Mouse (Mus musculus) right cerebral cortex, postnatal 14 days (tissue): ENCODE measurements around the gene Vwce.
A peak's percentile ranks its signal among the peaks of the same experiment; 100 is the strongest.

Experiments used
- DNase-seq: peaks from one replicate; pipeline ENCODE4 v3.0.0; 2022

Vwce gene

DNA sequence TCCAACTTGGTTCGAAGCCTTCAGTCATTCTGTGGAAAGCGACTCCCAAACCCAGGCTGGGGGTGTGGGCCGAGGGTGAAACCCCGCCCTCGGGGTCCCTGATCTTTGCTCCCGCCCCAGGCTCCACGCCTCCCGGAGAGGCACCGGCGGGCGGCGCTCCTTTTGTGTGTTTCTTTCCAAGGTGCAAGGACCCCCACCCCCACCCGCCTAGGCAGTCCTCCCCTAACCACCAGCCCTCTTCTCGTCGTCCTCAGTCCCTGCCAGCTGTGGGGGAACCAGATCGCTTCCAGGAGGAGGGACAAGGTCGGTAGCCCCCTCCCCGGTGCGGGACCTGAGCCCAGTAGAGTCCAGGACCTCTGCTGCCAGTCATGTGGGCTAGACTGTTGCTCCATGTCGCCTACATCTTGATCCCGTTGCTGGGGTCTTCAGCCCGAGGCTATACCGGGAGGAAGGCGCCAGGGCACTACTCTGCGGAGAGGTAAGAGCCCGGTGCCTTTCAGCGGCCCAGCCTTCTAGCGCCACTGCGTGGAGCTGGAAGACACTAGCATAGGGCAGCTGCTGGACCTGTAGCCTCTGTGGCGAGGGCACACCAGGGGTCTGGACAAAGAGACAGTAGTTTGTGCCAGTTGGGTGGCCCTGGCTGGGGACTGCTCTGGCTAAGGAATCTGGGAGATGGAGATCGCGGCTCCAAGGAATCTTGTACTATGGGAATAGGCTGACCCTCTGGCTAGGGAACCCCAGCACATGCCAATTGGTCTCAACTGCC is at the start of gene Vwce:
Vwce (plus strand) TSS at position 108 of the 766 bp plus-strand sequence.
- peak; percentile 43 for DNase-seq

DNA sequence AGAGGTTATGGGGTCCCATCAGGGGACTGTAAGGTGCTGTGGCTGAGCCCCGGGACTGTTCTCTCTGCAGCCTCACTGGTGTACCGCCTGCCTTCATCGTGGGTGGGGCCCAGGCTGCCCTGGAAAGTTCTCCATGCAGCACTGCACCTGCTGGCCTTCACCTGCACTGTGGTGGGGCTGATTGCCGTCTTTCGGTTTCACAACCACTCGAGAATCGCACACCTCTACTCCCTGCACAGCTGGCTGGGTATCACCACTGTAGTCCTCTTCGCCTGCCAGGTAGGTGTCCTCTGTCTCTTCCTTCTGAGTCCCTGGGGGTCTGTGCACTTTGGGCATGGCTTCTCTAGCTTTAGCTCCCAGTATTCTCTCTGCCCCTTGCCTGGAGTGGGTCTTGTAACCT is 48.9 kb upstream of the Vwce start:
- DNase-seq, result no peak

DNA sequence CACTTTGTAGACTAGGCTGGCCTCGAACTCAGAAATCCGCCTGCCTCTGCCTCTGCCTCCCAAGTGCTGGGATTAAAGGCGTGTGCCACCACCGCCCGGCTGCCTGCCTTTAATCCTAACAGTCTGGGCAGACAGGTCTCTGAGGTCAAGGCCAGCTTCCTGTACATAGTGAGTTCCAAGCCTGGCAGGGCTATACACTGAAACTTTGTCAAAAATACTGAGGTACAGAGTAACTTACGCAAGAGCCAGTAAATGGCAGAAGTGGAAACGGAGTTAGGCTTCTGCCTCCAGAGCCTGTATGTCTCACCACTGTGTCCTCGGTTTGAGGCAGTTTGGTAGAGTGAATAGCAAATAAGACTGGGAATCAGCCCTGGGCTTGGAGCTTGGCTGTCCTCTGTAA is 46.8 kb upstream of the Vwce start:
- DNase-seq, result no peak

DNA sequence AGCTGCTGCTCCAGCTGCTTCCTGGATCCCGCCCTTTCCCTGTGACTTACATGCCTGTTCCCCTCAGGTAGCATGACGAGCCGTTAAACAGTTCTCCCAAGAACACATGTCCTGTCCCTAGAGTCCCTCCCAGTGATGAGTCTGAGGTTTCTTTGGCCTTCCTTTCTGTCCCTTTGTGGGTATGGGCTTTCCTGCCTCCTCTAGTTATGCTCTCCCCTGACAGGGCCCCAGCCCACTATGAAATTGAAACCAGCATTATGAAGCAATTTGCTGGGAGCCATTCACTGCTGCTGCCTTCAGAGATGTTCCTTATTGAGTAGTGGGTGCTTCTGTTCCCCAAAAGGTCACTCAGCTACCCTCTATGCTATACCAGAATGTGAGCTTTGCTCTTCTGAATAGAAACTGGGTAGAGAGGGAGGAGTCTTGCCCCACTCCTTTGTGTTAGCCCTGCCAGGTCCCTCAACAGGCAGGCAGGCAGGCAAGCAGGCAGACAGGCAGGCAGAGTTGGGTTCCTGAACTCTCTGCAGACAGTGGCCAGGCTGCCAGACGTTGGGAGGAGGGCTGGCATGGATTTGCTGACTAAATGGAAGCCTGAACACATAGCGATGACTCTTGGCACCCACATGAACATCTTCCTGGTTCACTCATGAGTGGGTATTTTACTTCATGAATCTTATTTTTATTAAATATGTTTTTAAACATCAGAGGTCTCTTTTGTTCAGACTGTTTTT is 44.7 kb upstream of the Vwce start:
- no peak for DNase-seq

DNA sequence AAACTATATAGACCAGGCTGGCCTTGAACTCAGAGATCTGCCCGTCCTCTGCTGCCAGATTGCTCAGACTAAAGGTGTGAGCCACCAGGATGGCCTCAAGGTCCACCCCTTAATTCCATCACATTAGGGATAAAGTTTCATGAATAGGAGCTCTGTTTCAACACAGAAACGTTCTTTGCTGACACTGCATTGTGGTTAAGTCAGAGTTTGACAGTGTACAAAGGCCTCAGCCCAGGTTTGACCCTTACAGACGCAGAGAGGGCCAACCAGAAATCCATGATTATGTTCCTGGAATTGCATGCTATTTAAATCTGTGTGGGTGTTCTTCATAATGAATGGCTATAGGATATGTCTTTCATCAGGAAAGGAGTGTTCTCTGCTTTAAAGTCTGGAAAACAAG is 43.7 kb upstream of the Vwce start:
- DNase-seq, result no peak

DNA sequence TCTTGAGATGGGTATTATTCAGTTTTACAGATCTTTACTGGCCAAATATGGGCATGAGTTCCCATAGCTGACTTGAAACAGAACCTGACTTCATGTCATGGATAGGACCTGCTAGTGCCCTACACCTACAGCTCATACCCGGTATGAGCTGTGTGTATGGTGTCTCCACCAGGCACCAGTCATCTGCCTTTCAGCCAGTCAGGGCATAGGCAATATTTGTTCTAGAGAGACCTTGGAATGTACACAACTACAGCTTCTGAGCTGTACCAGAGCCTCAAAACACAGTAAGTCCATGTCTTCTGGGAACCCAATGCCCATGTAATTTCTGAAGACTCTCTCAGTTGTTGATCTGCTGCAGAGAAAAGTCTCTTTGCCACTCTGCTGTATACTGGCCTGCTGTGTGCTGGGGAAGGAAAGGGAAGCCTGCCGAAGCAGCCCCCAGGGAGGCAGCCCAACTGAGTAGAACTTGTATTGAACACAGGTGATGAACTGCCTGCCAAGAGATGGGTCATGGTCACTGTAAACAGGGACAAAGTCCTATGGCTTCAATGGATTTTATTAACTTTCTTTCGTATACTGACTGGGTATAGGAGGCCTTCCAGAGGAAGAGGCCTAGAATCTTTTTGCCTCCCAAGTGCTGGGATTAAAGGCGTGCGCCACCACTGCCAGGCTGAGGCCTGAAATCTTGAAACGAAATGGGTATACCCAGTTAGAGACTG is 42.2 kb upstream of the Vwce start:
- DNase-seq, result no peak

DNA sequence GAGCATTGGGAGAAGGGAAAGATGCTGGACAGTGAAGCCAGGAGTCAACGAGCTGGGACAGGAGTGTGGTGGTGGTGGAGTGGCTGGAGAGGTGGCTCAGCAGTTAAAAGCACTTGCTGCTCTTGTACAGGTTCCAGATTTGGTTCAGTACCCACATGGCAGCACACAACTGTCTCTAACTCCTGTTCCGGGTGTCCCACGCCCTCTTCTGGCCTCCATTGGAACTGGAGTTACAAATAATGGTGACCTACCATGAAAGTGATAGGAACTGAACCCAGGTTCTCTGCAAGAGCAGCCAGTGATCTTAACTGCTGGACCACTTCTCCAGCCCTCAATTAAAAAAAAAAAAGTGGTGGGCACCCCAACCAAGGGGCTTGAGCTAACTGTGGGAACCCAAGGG is 35.8 kb upstream of the Vwce start:
- no peak for DNase-seq

DNA sequence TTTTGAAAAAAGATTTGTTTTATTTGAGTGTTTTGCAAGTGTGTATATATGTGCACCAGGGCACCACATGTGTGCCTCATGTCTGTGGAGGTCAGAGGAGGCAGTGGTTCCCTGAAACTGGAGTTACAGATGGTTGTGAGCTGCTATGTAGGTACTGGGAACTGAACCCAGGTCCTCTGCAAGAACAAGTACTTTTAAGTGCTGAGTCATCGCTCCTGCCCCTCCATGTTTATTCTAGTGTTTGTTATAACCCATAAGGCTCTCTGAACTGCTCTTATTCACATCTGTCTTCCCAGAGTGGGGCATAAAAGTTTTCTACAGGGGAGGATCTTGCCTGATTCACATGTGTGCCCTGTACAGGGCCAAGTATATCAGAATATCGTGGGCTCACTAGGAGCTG is 34.4 kb upstream of the Vwce start:
- DNase-seq, result no peak

DNA sequence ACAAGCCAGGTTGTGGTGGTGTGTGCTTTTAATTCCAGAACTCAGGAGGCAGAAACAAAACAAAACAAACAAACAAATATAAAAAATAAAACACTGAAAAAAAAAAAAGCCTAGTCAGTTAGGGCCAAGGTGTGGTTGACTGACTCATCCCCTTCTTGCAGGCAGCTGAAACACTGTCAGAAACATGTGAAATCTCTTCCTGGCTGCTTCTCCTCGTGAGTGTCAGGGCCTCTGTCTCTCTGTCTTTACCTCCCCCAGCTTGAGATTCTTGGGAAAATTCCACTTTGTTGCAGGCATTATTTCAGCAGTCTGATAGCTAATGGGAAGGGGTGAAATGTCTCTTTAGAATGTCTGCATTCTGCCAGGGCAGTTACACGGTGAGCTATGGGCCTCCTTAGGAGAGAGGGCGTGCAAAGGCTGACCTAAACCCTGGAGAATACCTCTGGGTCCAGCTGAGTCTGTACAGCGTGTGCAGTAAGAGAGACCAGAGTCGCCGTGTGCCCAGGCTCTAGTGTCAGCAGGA is 31.7 kb upstream of the Vwce start:
- no peak for DNase-seq

DNA sequence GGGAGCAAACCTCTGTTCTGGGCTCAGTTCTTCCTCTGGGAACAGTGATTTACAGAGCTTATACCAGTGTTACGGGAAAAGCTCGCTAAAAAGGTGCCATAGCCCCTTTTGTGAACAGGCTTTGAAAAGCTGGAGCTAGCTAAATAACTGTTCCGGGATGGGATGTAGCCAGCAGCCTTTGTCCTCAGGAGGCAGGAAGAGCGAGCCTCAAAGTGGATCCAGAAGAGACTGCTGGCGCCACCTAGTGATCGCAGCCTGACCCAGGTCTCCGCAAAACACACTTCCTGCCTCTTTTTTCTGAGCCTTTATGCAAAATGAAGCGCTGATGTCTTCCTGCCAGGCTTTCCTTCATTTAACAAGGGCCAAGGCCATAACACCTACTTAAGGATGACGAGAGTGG is 31.2 kb upstream of the Vwce start:
- DNase-seq, result peak; percentile 90

DNA sequence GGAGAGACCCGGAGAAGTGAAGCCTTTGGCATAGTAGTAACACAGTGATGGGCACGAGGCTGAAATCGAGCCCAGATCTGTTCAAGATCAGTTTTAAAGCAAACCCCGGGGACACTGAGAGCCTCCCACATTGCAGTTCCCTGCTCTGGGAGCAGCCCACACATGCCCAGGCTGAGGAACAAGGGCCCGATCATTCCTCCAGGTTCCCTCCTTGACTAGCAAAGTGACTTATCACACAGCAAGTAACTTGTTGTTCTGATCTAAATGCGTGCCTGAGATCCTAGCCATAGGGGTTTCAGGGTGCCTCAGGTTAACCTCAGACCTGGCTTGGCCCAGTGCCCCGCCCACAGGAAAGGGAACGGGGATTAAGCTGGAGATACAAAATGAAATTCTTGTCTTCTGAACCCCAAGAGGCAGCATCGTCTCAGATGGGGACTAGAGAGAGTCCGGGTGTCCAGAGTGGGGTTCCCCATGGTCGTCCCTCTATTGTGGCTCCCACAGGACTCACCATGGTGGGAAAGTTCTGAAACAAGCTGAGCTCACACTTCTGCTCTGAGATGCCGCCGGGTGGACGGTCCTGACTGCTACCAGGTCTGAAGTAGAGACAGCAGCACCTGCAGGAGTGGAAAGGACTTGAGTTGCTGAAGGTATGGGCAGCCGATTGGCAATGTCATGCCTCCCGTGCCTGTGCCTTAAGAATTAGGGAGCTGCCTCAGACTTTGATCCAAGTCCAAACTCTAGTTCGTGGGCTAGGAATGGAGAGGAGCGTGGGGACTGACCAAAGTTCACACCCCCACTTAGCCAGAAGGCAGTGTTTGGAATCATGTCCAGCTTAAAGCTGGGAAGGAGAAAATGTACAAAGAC is 30.1 kb upstream of the Vwce start:
- no peak for DNase-seq

DNA sequence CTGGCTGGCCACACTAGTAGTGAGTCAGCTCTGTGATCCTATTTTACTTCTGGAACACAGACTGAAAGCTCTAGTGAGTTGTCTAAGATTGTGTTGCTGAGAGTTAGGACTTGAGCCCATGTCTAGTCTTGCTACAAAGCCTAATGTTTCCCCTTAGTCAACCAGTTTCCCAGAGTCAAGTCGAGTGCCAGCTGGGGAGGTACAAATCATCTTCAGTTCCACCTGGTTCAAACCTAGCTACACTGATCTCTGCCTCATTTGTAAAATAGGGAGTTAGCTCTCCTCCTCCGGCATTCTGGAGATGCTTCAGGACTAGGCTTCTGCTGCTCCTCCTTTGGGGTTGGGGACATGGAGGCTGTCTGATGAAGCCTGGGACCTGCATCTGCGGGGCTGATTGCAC is 29.5 kb upstream of the Vwce start:
- no peak for DNase-seq

DNA sequence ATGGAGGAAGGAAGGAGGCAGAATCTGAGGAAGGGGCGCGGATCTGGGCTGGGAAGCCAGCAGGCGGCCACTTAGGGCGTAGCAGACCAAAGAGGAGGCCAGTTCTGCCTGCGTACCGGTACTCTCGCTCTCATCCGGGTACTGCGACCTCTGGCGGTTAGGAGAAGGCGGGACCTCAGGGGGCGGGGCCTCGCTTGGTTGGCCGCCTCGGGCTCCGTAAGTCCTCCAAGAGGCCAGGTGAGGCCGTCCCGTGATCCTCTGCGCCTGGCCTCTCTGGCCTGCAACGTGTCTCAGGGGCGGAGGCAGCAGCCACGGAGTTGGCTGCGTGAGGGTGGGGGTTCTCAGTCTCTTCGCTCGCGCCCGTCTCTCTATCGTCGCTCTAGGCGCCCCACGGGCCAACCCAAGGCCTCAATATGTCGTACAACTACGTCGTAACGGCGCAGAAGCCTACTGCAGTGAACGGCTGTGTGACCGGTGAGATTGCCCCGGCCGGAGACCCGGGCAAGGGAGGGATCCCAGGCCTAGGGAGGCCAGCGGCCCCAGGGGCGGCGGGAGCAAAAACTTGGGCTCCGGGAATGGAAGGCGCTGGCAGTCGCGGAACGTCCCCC is 28.6 kb upstream of the Vwce start, which contains the start of the genes Ddb1 and Tkfc:
Ddb1 (plus strand) TSS at position 35 of the 608 bp plus-strand sequence.
Tkfc (minus strand) TSS at position 362 of the 608 bp plus-strand sequence.
- peak; percentile 99 for DNase-seq

DNA sequence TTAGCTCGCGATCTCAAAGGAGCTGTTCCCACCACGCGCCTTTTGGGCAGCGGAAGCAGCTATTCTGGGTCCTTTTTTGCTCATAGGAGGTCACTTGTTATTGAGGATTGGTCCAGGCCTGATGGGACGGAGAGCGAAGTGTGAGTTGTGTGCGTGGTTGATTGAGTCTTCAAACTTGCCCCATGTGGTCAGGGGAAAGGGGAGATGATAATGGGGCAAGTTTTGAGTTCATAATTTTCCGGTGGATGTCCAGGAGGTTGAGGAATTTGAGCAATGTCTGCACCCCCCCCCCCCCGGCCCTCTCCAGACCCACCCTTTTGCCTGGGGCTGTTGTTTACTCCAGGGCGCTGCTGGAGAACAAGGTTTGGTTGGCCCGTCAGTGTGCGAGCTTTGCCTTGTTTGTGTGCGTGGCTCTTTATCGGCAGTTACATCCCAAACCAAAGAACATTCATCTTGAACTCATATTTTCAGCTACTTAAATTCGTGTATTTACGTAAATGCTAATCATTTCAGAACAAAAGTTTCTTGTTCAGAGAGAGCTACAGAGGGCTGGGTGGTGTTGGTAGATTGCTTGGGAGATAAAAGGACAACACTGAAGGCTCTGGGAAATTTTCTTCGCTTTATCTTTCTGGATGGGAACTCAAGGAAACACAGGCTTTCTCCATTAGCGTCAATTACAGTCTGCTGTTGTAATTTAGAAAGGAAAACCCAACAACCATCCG is 28.0 kb upstream of the Vwce start:
- DNase-seq, result no peak

DNA sequence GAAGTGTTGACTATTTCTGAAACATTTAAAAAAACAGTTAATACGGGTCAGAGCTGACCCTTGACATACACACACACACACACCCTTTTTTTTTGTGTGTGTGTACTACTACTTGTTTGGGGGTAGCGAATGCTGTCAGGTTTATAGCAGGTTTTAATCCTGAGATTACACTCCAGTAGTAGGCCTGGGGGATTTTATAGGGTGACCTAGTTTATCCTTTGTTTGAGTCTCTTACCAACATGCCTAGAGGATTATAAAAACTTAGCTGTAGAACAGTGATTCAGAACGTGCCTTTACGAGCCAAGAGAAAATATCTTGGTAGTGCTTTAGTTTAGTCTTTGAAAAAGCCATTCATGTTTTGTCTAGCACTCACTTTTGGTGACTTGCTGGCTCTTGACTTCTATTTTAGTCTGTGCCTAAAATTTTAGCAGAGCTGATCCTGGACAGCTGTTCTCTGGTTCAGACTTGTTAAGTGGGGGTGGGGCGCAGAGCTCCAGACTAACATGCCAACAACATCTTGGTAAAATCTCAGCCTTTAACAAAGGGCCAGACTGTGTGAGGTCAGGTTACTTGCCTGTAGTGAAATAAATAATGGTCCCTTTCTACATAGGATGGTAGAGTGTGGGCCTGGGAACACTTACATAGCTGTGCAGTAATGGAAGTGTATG is 25.3 kb upstream of the Vwce start:
- no peak for DNase-seq

DNA sequence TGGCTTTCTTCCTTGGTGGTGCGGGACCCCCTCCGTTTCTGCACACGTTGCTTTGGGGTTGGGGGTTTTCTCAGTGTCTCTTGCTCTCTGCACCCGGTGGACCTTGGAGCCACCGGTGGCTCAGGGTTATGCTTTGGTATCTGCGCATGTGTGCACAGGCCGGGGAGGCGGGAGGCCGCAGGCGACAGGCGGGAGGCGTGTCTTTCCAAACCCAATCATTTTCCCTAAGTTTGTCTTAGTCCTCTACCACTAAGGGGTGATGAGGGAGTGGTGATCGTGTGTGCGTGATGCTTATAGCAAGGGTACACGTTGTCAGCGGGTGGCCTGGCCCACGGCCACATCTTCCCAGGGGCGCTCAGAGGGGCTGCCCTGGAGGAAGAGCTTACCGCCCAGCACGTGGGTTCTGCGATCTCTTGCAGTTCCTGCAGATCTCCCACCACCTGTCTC is 882 bp downstream of the Vwce start:
- peak; percentile 53 for DNase-seq

DNA sequence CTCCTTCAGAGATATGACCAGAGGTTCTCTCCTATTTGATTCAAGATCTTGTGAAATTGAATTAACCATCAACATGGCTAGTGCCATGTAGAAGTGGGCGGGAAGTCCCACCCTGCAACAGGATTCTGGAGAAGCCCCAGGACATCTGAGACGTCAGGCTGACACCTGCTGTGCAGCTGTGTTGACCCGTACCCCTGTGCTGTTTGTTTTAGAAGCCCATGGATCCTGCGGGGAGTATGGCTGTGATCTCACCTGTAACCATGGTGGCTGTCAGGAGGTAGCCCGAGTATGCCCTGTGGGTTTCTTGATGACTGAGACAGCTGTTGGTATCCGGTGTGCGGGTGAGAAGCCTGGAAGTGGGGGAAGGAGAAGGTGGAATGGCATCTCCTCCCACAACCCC is 3.8 kb downstream of the Vwce start:
- DNase-seq, result no peak

DNA sequence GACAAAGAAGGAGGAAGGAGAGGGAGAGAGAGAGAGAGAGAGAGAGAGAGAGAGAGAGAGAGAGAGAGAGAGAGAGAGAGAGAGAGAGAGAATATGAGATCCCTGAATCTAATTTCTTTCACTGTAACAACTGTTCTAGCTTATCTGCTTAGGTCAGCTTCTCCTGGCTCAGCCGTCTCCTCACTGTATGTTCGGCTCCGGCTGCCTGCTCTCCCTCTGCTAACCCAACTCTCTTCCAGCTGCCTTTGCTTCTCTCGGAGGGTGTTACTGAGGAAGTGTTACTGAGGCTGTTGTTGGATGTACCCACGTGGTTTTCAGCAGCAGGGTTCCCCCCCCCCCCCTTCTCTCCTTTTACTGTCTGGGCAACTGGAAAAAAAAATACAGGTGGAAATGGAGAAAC is 6.1 kb downstream of the Vwce start:
- DNase-seq, result no peak

DNA sequence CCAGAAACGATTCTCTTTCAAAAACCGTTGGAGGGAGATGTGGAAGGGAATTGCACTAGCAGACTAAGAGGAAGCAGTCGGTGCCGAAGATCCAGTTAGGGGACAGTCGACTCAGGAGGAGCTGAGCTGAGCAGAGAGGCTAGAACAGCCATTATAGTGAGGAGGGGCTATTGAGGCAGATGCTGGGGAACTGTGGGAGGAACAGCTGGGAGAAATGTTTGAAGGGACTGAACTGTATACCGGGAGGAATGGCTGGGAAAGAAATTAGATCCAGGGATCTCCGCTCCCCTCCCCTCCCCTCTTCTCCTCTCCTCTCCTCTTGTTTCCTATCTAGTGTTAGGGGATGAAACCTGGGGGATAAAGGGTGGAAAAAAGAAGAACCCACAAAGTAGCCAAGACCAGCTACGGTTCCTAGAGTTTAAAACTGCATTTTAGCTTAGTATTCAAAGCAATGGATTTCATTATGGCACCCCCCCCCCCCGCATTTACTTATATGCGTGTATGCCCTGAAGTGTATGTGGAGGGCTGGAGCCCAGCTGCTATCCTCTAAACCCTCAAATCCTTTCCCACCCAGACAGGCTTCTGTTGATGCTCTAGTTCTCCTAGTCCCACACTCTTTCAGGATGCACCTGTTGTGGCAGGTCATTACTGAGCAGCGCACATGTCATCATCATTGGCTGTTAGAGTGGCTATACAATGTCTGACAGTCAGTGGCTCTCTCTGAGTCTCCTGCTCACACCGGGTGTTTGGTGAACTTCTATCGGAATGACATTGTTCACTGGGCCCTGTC is 6.8 kb downstream of the Vwce start:
- DNase-seq, result no peak

DNA sequence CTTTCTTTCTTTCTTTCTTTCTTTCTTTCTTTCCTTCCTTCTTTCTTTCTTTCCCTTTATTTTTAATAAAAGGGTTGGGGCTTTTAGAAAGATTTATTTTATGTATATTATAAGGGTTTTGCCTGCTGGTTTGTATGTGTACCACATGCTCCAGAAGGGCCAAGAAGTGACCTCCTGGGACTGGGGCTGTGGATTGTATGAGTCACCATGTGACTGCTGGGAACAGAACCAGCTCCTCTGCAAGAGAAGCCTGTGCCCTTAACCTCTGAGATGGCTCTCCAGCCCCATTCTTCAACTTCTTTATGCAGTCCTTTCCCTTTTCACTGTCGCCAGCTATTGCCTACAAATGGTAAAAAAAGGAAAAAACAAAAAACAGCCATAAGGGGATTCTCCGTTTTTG is 11.6 kb downstream of the Vwce start:
- DNase-seq, result no peak
